Mouse (Mus musculus) ES-E14 (cell line): ENCODE results near the gene Tprgl. TPM values are rescaled to one million over a fixed set of nuclear protein-coding genes. Genes with fewer than 3 reads are reported as not detected.

Experiments used
- DNase-seq: peaks from one replicate; pipeline ENCODE4 v3.0.0-alpha.2; 2013; ENCODE audit warnings: low read depth, low spot score
- H3K27ac ChIP-seq: 2 replicates; pipeline ENCODE4 v1.5.1; 2012; ENCODE audit warnings: low read depth, mild to moderate bottlenecking, low read length, moderate library complexity, mixed read lengths; ENCODE audit not compliant: poor library complexity, insufficient read depth, severe bottlenecking
- H3K36me3 ChIP-seq: 2 replicates; pipeline ENCODE4 v1.6.1; 2012; ENCODE audit warnings: mild to moderate bottlenecking, low read length, moderate library complexity, mixed read lengths; ENCODE audit not compliant: control insufficient read depth, poor library complexity, insufficient read depth, severe bottlenecking
- H3K4me1 ChIP-seq, 2 experiments: fragments of 150-350 bp in 1 of 2; sonication (generic) in 1 of 2; 2 replicates each; pipeline ENCODE4 v1.6.1; 2012; ENCODE audit warnings: low read length in 2 of 2, mild to moderate bottlenecking in 1 of 2, mixed read lengths in 1 of 2; ENCODE audit not compliant: control insufficient read depth in 2 of 2, insufficient read depth in 2 of 2, poor library complexity in 1 of 2
- H3K4me3 ChIP-seq, 2 experiments: fragments of 150-350 bp in 1 of 2; sonication (generic) in 1 of 2; 2 replicates each; pipeline ENCODE4 v1.5.1; 2012; ENCODE audit warnings: low read length in 2 of 2, low read depth in 1 of 2, mild to moderate bottlenecking in 1 of 2, mixed read lengths in 1 of 2; ENCODE audit not compliant: insufficient read depth in 1 of 2, poor library complexity in 1 of 2, severe bottlenecking in 1 of 2
- H3K9ac ChIP-seq: 2 replicates; pipeline ENCODE4 v1.6.1; 2012; ENCODE audit warnings: low read depth, mild to moderate bottlenecking, low read length, mixed read lengths; ENCODE audit not compliant: poor library complexity, insufficient read depth, severe bottlenecking
- H3K9me3 ChIP-seq: fragments of 150-350 bp; sonication (generic); 2 replicates; pipeline ENCODE4 v1.6.1; 2012; ENCODE audit warnings: low read depth, mild to moderate bottlenecking, low read length; ENCODE audit not compliant: control insufficient read depth, insufficient read depth
- CHD2 ChIP-seq: IDR thresholded peaks from 2 replicates; pipeline ENCODE4 v1.6.1; 2014; ENCODE audit warnings: mild to moderate bottlenecking, low read depth, low read length, inconsistent platforms
- HCFC1 ChIP-seq: IDR thresholded peaks from 2 replicates; pipeline ENCODE4 v1.6.1; 2012; ENCODE audit warnings: low read length, inconsistent platforms, borderline replicate concordance; ENCODE audit not compliant: insufficient read depth
- MAFK ChIP-seq: IDR thresholded peaks from 2 replicates; pipeline ENCODE4 v1.6.1; 2014; ENCODE audit warnings: mild to moderate bottlenecking, low read depth, low read length, inconsistent platforms; ENCODE audit not compliant: insufficient read depth
- ZC3H11A ChIP-seq: IDR thresholded peaks from 2 replicates; pipeline ENCODE4 v1.6.1; 2012; ENCODE audit warnings: low read depth, mild to moderate bottlenecking, inconsistent platforms, low read length, borderline replicate concordance
- ZNF384 ChIP-seq: IDR thresholded peaks from 2 replicates; pipeline ENCODE4 v1.6.1; 2012; ENCODE audit warnings: low read depth, low read length, inconsistent platforms
- in situ Hi-C, 2 experiments: fragments of 600-800 bp; cut with MboI; formaldehyde crosslinking; loops; one replicate each; pipeline ENCODE4 v1.15.1; 2025; ENCODE audit warnings: low sequenced_read_pairs in 2 of 2, inconsistent platforms in 1 of 2; ENCODE audit not compliant: unreplicated experiment in 2 of 2
- total RNA-seq: library from RNA; depleted of rRNA; stranded (reverse); fragments of 300-350 nt; gene quantifications from 2 replicates; pipeline ENCODE4 v1.2.3, GENCODE M21; 2012

Gene Tprgl
- total RNA-seq, 1 experiment, result 68.1 TPM

DNA sequence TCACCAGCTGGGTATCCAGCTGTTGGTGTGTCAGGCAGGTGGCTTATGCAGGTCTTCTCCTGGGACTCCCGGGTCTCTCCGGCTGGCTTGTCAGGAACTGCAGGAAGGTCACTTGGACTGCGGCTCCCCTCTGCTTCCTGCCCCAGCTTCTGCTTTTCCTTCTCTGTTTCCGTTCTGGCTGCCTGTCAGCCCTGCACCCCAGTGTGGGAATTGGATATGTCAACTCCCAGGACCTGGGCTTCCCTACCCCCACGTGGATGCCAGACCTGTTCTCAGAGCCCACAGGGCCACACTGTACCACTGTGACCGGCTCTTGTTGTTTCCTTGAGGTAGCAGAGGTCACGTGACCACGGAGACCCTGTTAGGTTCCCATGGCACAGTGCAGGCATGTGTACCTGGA, 28.5 kb upstream of the Tprgl start:
- in situ Hi-C loops, result no loop called here
- TF ChIP-seq HCFC1 (no peak), CHD2 (no peak), ZC3H11A (no peak), MAFK (no peak), ZNF384 (no peak)
- no peak overlapping the region for H3K9ac ChIP-seq
- no peaks in the 10 kb centered on the region for H3K9me3 ChIP-seq
- no peak overlapping the region for H3K27ac ChIP-seq
- H3K36me3 ChIP-seq, result no peaks in the 10 kb centered on the region
- no peak for DNase-seq
- no peak overlapping the region for H3K4me3 ChIP-seq
- 0 out of 4 replicates have a peak, but pooled peaks cover 0 to 4% of the 10 kb centered on the region in 2 experiments for H3K4me1 ChIP-seq

GRCm38 (mm10) chr4:154186002-154186537, 25.6 kb upstream of the Tprgl start:
- no peak overlapping the region for H3K4me3 ChIP-seq
- H3K27ac ChIP-seq, result no peak overlapping the region
- no peaks in the 10 kb centered on the region for H3K36me3 ChIP-seq
- in situ Hi-C loops, result no loop called here
- H3K9me3 ChIP-seq, result no peaks in the 10 kb centered on the region
- DNase-seq, result no peak
- no peak overlapping the region for H3K9ac ChIP-seq
- TF ChIP-seq CHD2 (no peak), ZNF384 (no peak), HCFC1 (no peak), ZC3H11A (no peak), MAFK (no peak)
- H3K4me1 ChIP-seq, result 0 out of 4 replicates have a peak, but pooled peaks cover 0 to 4% of the 10 kb centered on the region in 2 experiments

- Histone ChIP-seq H3K36me3 (no peaks in the 10 kb centered on the region), H3K4me3 (no peak overlapping the region), H3K9ac (no peak overlapping the region), H3K27ac (no peak overlapping the region), H3K9me3 (no peaks in the 10 kb centered on the region), H3K4me1 (0 out of 4 replicates have a peak, but pooled peaks cover 0 to 4% of the 10 kb centered on the region in 2 experiments)
- TF ChIP-seq ZNF384 (no peak), ZC3H11A (no peak), MAFK (no peak), CHD2 (no peak), HCFC1 (no peak)
- in situ Hi-C loops, result no loop called here
- no peak for DNase-seq
Observed at GRCm38 (mm10) chr4:154185001-154185400, 24.5 kb upstream of the Tprgl start.

DNA sequence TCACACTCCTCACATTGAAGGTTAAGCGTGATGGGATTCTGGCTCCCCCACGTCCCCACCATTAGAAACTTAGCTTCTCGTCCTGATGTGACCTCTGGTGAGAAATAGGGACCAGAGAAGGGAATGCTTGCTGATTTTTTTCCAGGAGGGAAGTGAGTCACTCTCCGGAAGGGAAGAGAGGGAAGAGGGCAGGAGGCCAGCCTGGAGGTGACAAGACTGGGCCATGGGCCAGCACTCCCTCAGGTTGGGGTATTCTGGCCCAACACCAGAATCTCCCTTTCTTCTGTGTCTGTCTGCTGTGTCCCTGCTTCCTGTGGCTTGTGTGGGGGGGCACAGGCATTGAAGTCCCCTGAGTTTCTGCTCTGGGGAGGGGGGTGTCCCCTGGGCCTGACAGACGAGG, 23.1 kb upstream of the Tprgl start:
- no peaks in the 10 kb centered on the region for H3K9me3 ChIP-seq
- H3K27ac ChIP-seq, result no peak overlapping the region
- no peak overlapping the region for H3K4me3 ChIP-seq
- no peak for DNase-seq
- no peak for TF ChIP-seq MAFK
- no peak for TF ChIP-seq ZNF384
- TF ChIP-seq HCFC1, result no peak
- no peak for TF ChIP-seq CHD2
- no peak for TF ChIP-seq ZC3H11A
- 0 out of 4 replicates have a peak, but pooled peaks cover 0 to 4% of the 10 kb centered on the region in 2 experiments for H3K4me1 ChIP-seq
- H3K36me3 ChIP-seq, result no peaks in the 10 kb centered on the region
- in situ Hi-C loops, result no loop called here
- no peak overlapping the region for H3K9ac ChIP-seq

- Histone ChIP-seq H3K4me1 (0 out of 4 replicates have a peak, but pooled peaks cover 0 to 1% of the 10 kb centered on the region in 2 experiments), H3K9ac (no peak overlapping the region), H3K36me3 (no peaks in the 10 kb centered on the region), H3K4me3 (no peak overlapping the region), H3K27ac (no peak overlapping the region), H3K9me3 (no peaks in the 10 kb centered on the region)
- no peak for DNase-seq
- no peak for TF ChIP-seq ZNF384
- no peak for TF ChIP-seq CHD2
- TF ChIP-seq MAFK, result no peak
- no peak for TF ChIP-seq ZC3H11A
- no peak for TF ChIP-seq HCFC1
- in situ Hi-C loops, result no loop called here
Observed at GRCm38 (mm10) chr4:154181001-154181400, 20.5 kb upstream of the Tprgl start.
